Mouse (Mus musculus): Measurements from ENCODE around the gene Twf2. TPM values are rescaled to one million over a fixed set of nuclear protein-coding genes. Genes with fewer than 3 reads are reported as not detected.

Twf2 gene
- total RNA-seq (2023): 159 and 176 TPM in 2 replicates

GRCm38 (mm10) chr9:106202819-106203636 is at the start of gene Twf2:
TSS of gene Twf2 (plus strand) at chr9:106203108.

DNA sequence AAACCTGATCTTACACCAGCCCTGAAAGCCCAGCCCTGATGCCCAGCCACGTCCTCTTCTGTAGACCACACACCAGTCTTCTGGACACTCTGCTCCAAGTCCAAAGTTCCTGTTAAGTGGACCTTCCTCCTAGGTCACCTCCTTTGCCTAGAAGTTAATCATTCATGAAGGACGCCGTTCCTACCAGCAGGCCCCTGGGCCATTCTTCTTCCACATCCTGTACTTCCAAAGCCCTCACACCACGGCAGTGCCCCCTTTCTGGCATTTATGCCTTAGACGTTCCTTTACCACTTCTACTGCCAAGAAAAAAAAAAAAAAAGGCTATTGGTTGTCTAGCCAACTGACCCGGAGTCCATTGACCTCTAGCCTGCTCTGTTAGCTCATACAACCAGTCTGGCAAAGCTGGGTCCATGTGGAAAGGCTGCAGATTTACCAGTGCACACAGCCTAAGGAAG is 44.8 kb upstream of the Twf2 start, which contains the start of gene Glyctk:
Glyctk (minus strand) TSS at position 102 of the 455 bp plus-strand sequence.

GRCm38 (mm10) chr9:106170556-106171345 is 32.2 kb upstream of the Twf2 start, which contains the start of gene Wdr82:
TSS of gene Wdr82 (plus strand) at chr9:106170928.

GRCm38 (mm10) chr9:106199535-106200272 is 3.2 kb upstream of the Twf2 start, which contains the start of gene Ppm1m:
TSS of gene Ppm1m (minus strand) at chr9:106199746.

DNA sequence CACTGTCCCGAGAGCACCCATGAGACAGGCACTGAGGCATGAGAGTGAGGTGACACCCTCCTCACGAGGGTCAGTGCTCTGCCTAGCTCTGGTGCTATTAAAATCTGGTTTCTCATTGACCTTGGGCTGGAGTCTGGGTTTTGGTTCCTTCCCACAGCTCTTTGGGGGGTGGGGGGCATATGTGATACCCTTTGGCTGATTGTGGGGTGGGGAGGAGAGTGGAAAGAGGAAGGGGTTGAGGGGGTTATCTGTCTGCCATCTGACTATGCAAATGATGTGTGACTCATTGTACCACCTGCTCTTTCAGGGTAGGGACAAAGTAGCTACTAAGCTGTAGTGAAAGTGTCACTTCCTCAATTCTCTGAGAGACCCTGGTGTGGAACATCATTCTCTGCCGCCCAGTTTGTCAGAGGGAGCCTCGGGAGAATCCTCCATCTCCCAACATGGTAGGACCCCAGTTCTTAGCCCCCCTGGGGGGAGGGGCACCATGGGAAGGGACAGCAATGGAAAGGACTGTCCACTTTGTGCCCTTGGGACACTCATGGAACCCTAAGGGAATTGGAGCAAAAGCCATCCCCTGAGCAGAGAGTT is 19.4 kb downstream of the Twf2 start, which contains the start of gene Tlr9:
Tlr9 (plus strand) TSS at position 338 of the 591 bp plus-strand sequence.

Other genes starting within 250 kb of the Twf2 start
- gene Col6a5, start 242.5 kb upstream of the Twf2 start, total RNA-seq (2023): not detected in 2 replicates
- gene Col6a4, start 106.3 kb upstream of the Twf2 start, total RNA-seq (2023): not detected in 2 replicates
- 1.0 and 2.0 TPM in 2 replicates for gene Glyctk, start 45.0 kb upstream of the Twf2 start, total RNA-seq (2023)
- 63.2 and 64.5 TPM in 2 replicates for gene Wdr82, start 32.2 kb upstream of the Twf2 start, total RNA-seq (2023)
- gene Ppm1m, start 3.4 kb upstream of the Twf2 start, total RNA-seq (2023): 119 and 163 TPM in 2 replicates
- 8.3 and 11.3 TPM in 2 replicates for gene Tlr9, start 19.5 kb downstream of the Twf2 start, total RNA-seq (2023)
- gene Alas1, start 45.5 kb downstream of the Twf2 start, total RNA-seq (2023): 172 and 178 TPM in 2 replicates
- gene Poc1a, start 78.0 kb downstream of the Twf2 start, total RNA-seq (2023): 11.9 and 16.4 TPM in 2 replicates
- 13.4 and 16.1 TPM in 2 replicates for gene Dusp7, start 165.5 kb downstream of the Twf2 start, total RNA-seq (2023)
- 169 and 281 TPM in 2 replicates for gene Rpl29, start 226.3 kb downstream of the Twf2 start, total RNA-seq (2023)
- 3.3 and 4.2 TPM in 2 replicates for gene Acy1, start 235.2 kb downstream of the Twf2 start, total RNA-seq (2023)
- 0.64 and 1.4 TPM in 2 replicates for gene Abhd14b, start 244.4 kb downstream of the Twf2 start, total RNA-seq (2023)
- 0.44 and 2.3 TPM in 2 replicates for gene Abhd14a, start 244.6 kb downstream of the Twf2 start, total RNA-seq (2023)

All from neutrophil, adult 65 days (primary cell).